Mouse (Mus musculus) G1E (cell line): ENCODE data around the gene Cct2.

Source experiments
- CTCF ChIP-seq: IDR thresholded peaks from 2 replicates; pipeline ENCODE4 v1.5.1; 2012; ENCODE audit warnings: low read depth, low read length, inconsistent platforms, mixed read lengths
- GATA2 ChIP-seq: IDR thresholded peaks from 2 replicates; pipeline ENCODE4 v1.6.1; 2012; ENCODE audit warnings: low read depth, low read length, inconsistent platforms, borderline replicate concordance
- POLR2AphosphoS5 ChIP-seq: IDR thresholded peaks from 2 replicates; pipeline ENCODE4 v1.6.1; 2012; ENCODE audit warnings: low read depth, low read length, inconsistent platforms; ENCODE audit not compliant: insufficient replicate concordance

DNA sequence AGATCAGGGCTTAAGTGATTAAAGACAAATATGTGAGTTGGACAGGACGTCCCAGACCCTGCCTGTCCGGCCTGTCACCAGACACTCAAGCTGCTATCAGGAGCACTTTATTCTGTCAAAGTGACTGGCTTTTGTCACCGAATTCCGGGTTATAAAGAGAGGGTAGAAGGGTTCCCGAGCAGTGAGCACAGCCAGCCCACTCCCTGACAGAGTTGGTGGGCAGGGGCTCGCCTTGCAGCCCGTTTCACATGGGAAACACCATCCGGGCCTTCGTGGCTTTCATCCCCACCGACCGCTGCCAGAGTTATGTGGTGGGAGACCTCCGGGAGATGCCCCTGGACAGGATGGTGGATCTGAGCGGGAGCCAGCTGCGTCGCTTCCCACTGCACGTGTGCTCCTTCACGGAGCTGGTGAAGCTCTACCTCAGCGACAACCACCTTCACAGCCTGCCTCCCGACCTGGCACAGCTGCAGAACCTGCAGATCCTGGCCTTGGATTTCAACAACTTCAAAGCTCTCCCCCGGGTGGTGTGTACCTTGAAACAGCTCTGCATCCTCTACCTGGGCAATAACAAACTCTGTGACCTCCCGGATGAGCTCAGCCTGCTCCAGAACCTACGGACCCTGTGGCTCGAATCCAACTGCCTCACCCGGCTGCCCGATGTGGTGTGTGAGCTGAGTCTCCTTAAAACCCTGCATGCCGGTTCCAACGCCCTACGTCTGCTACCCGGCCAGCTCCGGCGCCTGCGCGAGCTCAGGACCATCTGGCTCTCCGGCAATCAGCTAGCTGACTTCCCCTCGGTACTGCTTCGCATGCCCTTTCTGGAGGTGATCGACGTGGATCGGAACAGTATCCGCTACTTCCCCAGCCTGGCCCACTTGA lies 18.2 kb downstream of the Cct2 start, which contains the start of gene Lrrc10:
- TF ChIP-seq CTCF (no peak), POLR2AphosphoS5 (no peak), GATA2 (no peak)
